Mouse (Mus musculus): ENCODE measurements at regions not wholly inside any gene's neighbourhood (a gene's known extent, or its start where the extent isn't known, plus 50 kb on each side); places are given as distances from the start of the nearest gene placed in this dataset.

DNA sequence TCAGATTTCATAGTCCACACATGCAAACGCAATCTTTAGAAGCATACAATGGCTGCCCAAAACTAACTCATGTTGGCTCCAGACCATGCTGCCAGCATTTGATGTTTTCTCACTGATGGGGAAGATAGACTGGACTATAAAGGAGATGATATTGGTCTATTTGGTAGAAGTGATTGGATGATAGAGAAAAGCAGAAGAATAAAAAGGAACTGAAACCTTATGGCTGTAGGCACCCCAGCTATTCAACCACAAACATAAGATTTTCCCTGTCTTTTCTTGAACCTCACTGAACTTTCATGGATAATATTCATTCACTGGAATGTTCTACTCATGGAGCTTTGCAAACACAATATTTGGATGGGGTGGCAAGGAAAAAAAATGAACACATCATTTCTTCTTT lies 65.7 kb upstream of the Irak1bp1 start:
- 67% methylated on average over 1 of the region's 1 CpGs for WGBS
- DNase-seq (ENCODE audit: low spot score), result no peak
- Histone ChIP-seq H3K27ac (ENCODE audit: low read depth) (no peak overlapping the region), H3K27me3 (ENCODE audit: control insufficient read depth, insufficient read depth, low read length) (no peaks in the 10 kb centered on the region), H3K4me1 (ENCODE audit: control insufficient read depth, insufficient read depth) (no peaks in the 10 kb centered on the region), H3K4me3 (ENCODE audit: low read depth, low read length) (no peak overlapping the region), H3K9ac (replicated peaks; ENCODE audit: low read depth, low read length) (no peak overlapping the region), H3K4me2 (ENCODE audit: low read depth, low read length) (no peak overlapping the region), H3K36me3 (replicated peaks; ENCODE audit: control insufficient read depth, insufficient read depth, low read length) (no peaks in the 10 kb centered on the region), H3K9me3 (replicated peaks; ENCODE audit: control insufficient read depth, low read length) (no peaks in the 10 kb centered on the region)
- TF ChIP-seq EP300 (IDR thresholded peaks at IDR 0.05; ENCODE audit: low read depth) (no peak), CTCF (IDR thresholded peaks at IDR 0.05; ENCODE audit: low read depth) (no peak)
- ATAC-seq (ENCODE audit: insufficient read depth, low read depth), result no peak

Data from heart, postnatal 0 days (tissue).